Mouse (Mus musculus): ENCODE measurements around the gene Fbxl7.

GRCm38 (mm10) chr15:26682279-26682678 lies 213.1 kb downstream of the Fbxl7 start:
- TF ChIP-seq CTCF (IDR thresholded peaks at IDR 0.05; ENCODE audit: low read depth, low read length) (no peak), POLR2A (IDR thresholded peaks at IDR 0.05; ENCODE audit: extremely low read depth, insufficient read depth, low read length) (no peak)

Measured in liver, adult 2 months (tissue).